Mouse (Mus musculus) left cerebral cortex, postnatal 14 days (tissue): ENCODE data around the gene Rpl36-ps4. TPM values are rescaled to one million over a fixed set of nuclear protein-coding genes. Genes with fewer than 3 reads are reported as not detected.
A peak's percentile ranks its signal among the peaks of the same experiment; 100 is the strongest.

Source experiments
- DNase-seq, 2 experiments: peaks; one replicate each; pipeline ENCODE4 v3.0.0; 2021 to 2022; ENCODE audit warnings: low spot score in 2 of 2, mixed read lengths in 1 of 2
- intact Hi-C: fragments of 180-260 bp; cut with DNase I; formaldehyde crosslinking; loops from one replicate; pipeline ENCODE4 v1.15.1; 2025
- long read RNA-seq, 2 experiments: library from polyadenylated mRNA; stranded (forward); transcript quantifications; one replicate each; pipeline ENCODE4 v2.0.0; 2021
- total RNA-seq, 2 experiments: library from RNA; stranded (reverse); gene quantifications; 2 replicates each; pipeline ENCODE4 v1.2.3; 2021

Rpl36-ps4 gene
- not detected for total RNA-seq
- long read RNA-seq, experiment 1, result 0 reads
- long read RNA-seq, experiment 2, result 0 reads

- intact Hi-C loops, result no loop called here
- DNase-seq, result no peak
Observed at GRCm38 (mm10) chr17:87920677-87921076, at the start of gene Rpl36-ps4. TSS of gene Rpl36-ps4 (plus strand) at chr17:87920977.

- intact Hi-C loops, result no loop called here
- no peak for DNase-seq
Observed at GRCm38 (mm10) chr17:87871461-87872126, 49.2 kb upstream of the Rpl36-ps4 start.

GRCm38 (mm10) chr17:87872286-87872685 lies 48.5 kb upstream of the Rpl36-ps4 start:
- DNase-seq, result no peak
- intact Hi-C loops, result no loop called here

GRCm38 (mm10) chr17:87873456-87873855 lies 47.3 kb upstream of the Rpl36-ps4 start:
- intact Hi-C loops, result no loop called here
- no peak for DNase-seq

- intact Hi-C loops, result no loop called here
Observed at GRCm38 (mm10) chr17:87873943-87874342, 46.8 kb upstream of the Rpl36-ps4 start.

GRCm38 (mm10) chr17:87875346-87875920 lies 45.3 kb upstream of the Rpl36-ps4 start:
- no peak for DNase-seq
- intact Hi-C loops, result no loop called here

More at GRCm38 (mm10) chr17:87873943-87874342, 46.8 kb upstream of the Rpl36-ps4 start:
- no peak for DNase-seq

GRCm38 (mm10) chr17:87876295-87877000 lies 44.3 kb upstream of the Rpl36-ps4 start:
- intact Hi-C loops, result loop anchor here (2.0 kb wide), 1 partner anchor 72 kb away; no protein-coding TSS in a partner anchor
- DNase-seq, result no peak

- DNase-seq, result peak; percentile 40 to 44
- intact Hi-C loops, result loop anchor here (2.0 kb wide), 1 partner anchor 71 kb away; no protein-coding TSS in a partner anchor
Observed at GRCm38 (mm10) chr17:87877207-87878073, 43.3 kb upstream of the Rpl36-ps4 start.

GRCm38 (mm10) chr17:87878556-87879483 lies 42.0 kb upstream of the Rpl36-ps4 start:
- intact Hi-C loops, result no loop called here
- no peak for DNase-seq

GRCm38 (mm10) chr17:87879484-87880225 lies 41.1 kb upstream of the Rpl36-ps4 start:
- DNase-seq, result no peak
- intact Hi-C loops, result no loop called here

GRCm38 (mm10) chr17:87882594-87882993 lies 38.2 kb upstream of the Rpl36-ps4 start:
- intact Hi-C loops, result no loop called here
- DNase-seq, result peak in 1 of 2 experiments; percentile 59

- intact Hi-C loops, result no loop called here
Observed at GRCm38 (mm10) chr17:87897175-87897574, 23.6 kb upstream of the Rpl36-ps4 start.

GRCm38 (mm10) chr17:87900677-87901076 lies 20.1 kb upstream of the Rpl36-ps4 start:
- intact Hi-C loops, result no loop called here
- DNase-seq, result peak in 1 of 2 experiments; percentile 20

More at GRCm38 (mm10) chr17:87897175-87897574, 23.6 kb upstream of the Rpl36-ps4 start:
- DNase-seq, result no peak

- intact Hi-C loops, result no loop called here
- DNase-seq, result no peak
Observed at GRCm38 (mm10) chr17:87901163-87901562, 19.6 kb upstream of the Rpl36-ps4 start.

GRCm38 (mm10) chr17:87903213-87903612 lies 17.6 kb upstream of the Rpl36-ps4 start:
- DNase-seq, result no peak
- intact Hi-C loops, result no loop called here

- intact Hi-C loops, result no loop called here
- DNase-seq, result no peak
Observed at GRCm38 (mm10) chr17:87903725-87904124, 17.1 kb upstream of the Rpl36-ps4 start.

- DNase-seq, result no peak
- intact Hi-C loops, result no loop called here
Observed at GRCm38 (mm10) chr17:87915386-87915785, 5.4 kb upstream of the Rpl36-ps4 start.

GRCm38 (mm10) chr17:87918121-87918520 lies 2.7 kb upstream of the Rpl36-ps4 start:
- peak; percentile 12 to 14 for DNase-seq

More at GRCm38 (mm10) chr17:87918121-87918520, 2.7 kb upstream of the Rpl36-ps4 start:
- intact Hi-C loops, result no loop called here
